ENCODE assay signal across 19 mouse cellular contexts in genomic region chr9:114113911-114114623, GRCm38 (mm10). TPM values are rescaled to one million over a fixed set of nuclear protein-coding genes. Genes with fewer than 3 reads are reported as not detected.
DNase-seq lines count a peak whose midpoint lies in the region; ATAC-seq lines count a peak whose summit lies in the region.
"Had no signal": no experiment of that assay in that cellular context is flagged by ENCODE, and none has a peak within 500 bp of the region (broad histone marks: within the 10 kb centered on the region; RNA-seq: fewer than 3 reads in every experiment).

No protein-coding gene starts in this region.

- peak; percentile 39 for ATAC-seq in common myeloid progenitor, adult 5-6 weeks (replicated peaks; ENCODE audit: low read depth, poor library complexity, severe bottlenecking)
- ATAC-seq: forebrain, embryonic 13.5 days; liver, postnatal 0 days; Patski had no signal

- DNase-seq in adrenal gland, postnatal 14 days: peak; percentile 23
- DNase-seq in adrenal gland, adult 8-10 months: no peak
- DNase-seq in kidney, postnatal 4 days: peak; percentile 31 to 38
- DNase-seq in kidney, postnatal 14 days: no peak
- DNase-seq in 3T3-L1 (ENCODE audit: low read depth, low spot score): peak; percentile 59
- no peak for DNase-seq in retina, embryonic 14.5 days (ENCODE audit: low spot score)
- DNase-seq in spleen, postnatal 4 days (ENCODE audit: low spot score in 2 of 2): no peak
- DNase-seq: B cell, adult 2 months; cerebellum, adult 9-10 months; gastrocnemius, postnatal 10 days; kidney, adult 9 months; liver, postnatal 0 days; lung, postnatal 14 days; right cerebral cortex, adult 18-20 months; thymus, adult 18-20 months had no signal

RNA-seq across cellular contexts. Expression of gene Susd5, which starts 57.1 kb away (rescaled TPM):
- total RNA-seq in adrenal gland, postnatal 14 days (2021): 0.41 and 1.0 TPM in 2 replicates
- total RNA-seq in adrenal gland, adult 8-10 months (2022): under 1 TPM; 0.12 to 0.30 (median 0.14) TPM
- not detected in 2 replicates for total RNA-seq in common myeloid progenitor, adult 5-6 weeks (2017)
- total RNA-seq: monocyte, adult 5-6 weeks had no signal

Comparison
In these comparisons a context has a peak if more than half of its experiments do, and no peak if none do; other contexts are left out.
1. DNase-seq: peak in adrenal gland, postnatal 14 days (single experiment), kidney, postnatal 4 days (2 of 2) and 3T3-L1 (single experiment); none in adrenal gland, adult 8-10 months (single experiment), kidney, postnatal 14 days (single experiment), retina, embryonic 14.5 days (single experiment) and spleen, postnatal 4 days (0 of 2).